Mouse (Mus musculus) MEL (cell line): ENCODE data around the gene Twnk. TPM values are rescaled to one million over a fixed set of nuclear protein-coding genes. Genes with fewer than 3 reads are reported as not detected.
A peak's percentile ranks its signal among the peaks of the same experiment; 100 is the strongest.

Source experiments
- DNase-seq: peaks from one replicate; pipeline ENCODE4 v3.0.0; 2011; ENCODE audit warnings: low read depth, low spot score
- H3K27ac ChIP-seq: 2 replicates; pipeline ENCODE4 v1.5.1; 2012; ENCODE audit warnings: low read depth, mild to moderate bottlenecking, control low read depth, low read length, moderate library complexity; ENCODE audit not compliant: control insufficient read depth
- H3K27me3 ChIP-seq, 2 experiments: fragments of 150-350 bp in 1 of 2; sonication (generic) in 1 of 2; 2 replicates each; pipeline ENCODE4 v1.6.1; 2012; ENCODE audit warnings: low read length in 2 of 2, mild to moderate bottlenecking in 2 of 2, improper control_type of control experiment in 1 of 2, moderate library complexity in 1 of 2; ENCODE audit not compliant: insufficient read depth in 2 of 2, control insufficient read depth in 1 of 2
- H3K36me3 ChIP-seq, 2 experiments: 2 replicates each; pipeline ENCODE4 v1.6.1; 2012 to 2014; ENCODE audit warnings: low read length in 2 of 2, improper control_type of control experiment in 1 of 2, inconsistent platforms in 1 of 2, mild to moderate bottlenecking in 1 of 2; ENCODE audit not compliant: insufficient read depth in 2 of 2, control insufficient read depth in 1 of 2
- H3K4me1 ChIP-seq, 2 experiments: fragments of 150-350 bp in 1 of 2; sonication (generic) in 1 of 2; 2 replicates each; pipeline ENCODE4 v1.6.1; 2012; ENCODE audit warnings: low read length in 2 of 2, improper control_type of control experiment in 1 of 2, mild to moderate bottlenecking in 1 of 2; ENCODE audit not compliant: insufficient read depth in 2 of 2, control insufficient read depth in 1 of 2
- H3K4me3 ChIP-seq, 2 experiments: fragments of 150-350 bp in 1 of 2; sonication (generic) in 1 of 2; 2 replicates each; pipeline ENCODE4 v1.5.1; 2012; ENCODE audit warnings: low read depth in 2 of 2, low read length in 2 of 2, mild to moderate bottlenecking in 2 of 2, moderate library complexity in 2 of 2, control low read depth in 1 of 2, improper control_type of control experiment in 1 of 2; ENCODE audit not compliant: control insufficient read depth in 1 of 2, insufficient read depth in 1 of 2
- H3K79me2 ChIP-seq: 2 replicates; pipeline ENCODE4 v1.6.1; 2012; ENCODE audit warnings: mild to moderate bottlenecking, low read length, moderate library complexity; ENCODE audit not compliant: control insufficient read depth, poor library complexity, insufficient read depth
- H3K9ac ChIP-seq: 2 replicates; pipeline ENCODE4 v1.6.1; 2012; ENCODE audit warnings: low read depth, mild to moderate bottlenecking, control low read depth, low read length, moderate library complexity; ENCODE audit not compliant: control insufficient read depth, poor library complexity, severe bottlenecking
- H3K9me3 ChIP-seq: fragments of 150-350 bp; sonication (generic); replicated peaks from 2 replicates; pipeline ENCODE4 v1.6.1; 2012; ENCODE audit warnings: mild to moderate bottlenecking, low read length, improper control_type of control experiment, moderate library complexity; ENCODE audit not compliant: insufficient read depth
- BHLHE40 ChIP-seq: IDR thresholded peaks from 2 replicates; pipeline ENCODE4 v1.6.1; 2012; ENCODE audit warnings: low read depth, mild to moderate bottlenecking, inconsistent platforms, low read length, improper control_type of control experiment, borderline replicate concordance
- CHD1 ChIP-seq: IDR thresholded peaks from 2 replicates; pipeline ENCODE4 v1.6.1; 2012; ENCODE audit warnings: low read depth, mild to moderate bottlenecking, inconsistent platforms, low read length, improper control_type of control experiment
- ETS1 ChIP-seq: IDR thresholded peaks from 2 replicates; pipeline ENCODE4 v1.6.1; 2012; ENCODE audit warnings: low read depth, mild to moderate bottlenecking, inconsistent platforms, low read length, improper control_type of control experiment, moderate library complexity
- GATA1 ChIP-seq: IDR thresholded peaks from 2 replicates; pipeline ENCODE4 v1.6.1; 2011; ENCODE audit warnings: low read depth, low read length, improper control_type of control experiment
- JUND ChIP-seq: IDR thresholded peaks from 2 replicates; pipeline ENCODE4 v1.6.1; 2011; ENCODE audit warnings: low read depth, mild to moderate bottlenecking, improper control_type of control experiment, low read length
- MAZ ChIP-seq: IDR thresholded peaks from 2 replicates; pipeline ENCODE4 v1.6.1; 2012; ENCODE audit warnings: low read depth, mild to moderate bottlenecking, inconsistent platforms, low read length, improper control_type of control experiment
- MXI1 ChIP-seq: IDR thresholded peaks from 2 replicates; pipeline ENCODE4 v1.6.1; 2011; ENCODE audit warnings: mild to moderate bottlenecking, low read depth, low read length, improper control_type of control experiment
- POLR2AphosphoS2 ChIP-seq: IDR thresholded peaks from 2 replicates; pipeline ENCODE4 v1.6.1; 2011; ENCODE audit warnings: low read length, improper control_type of control experiment
- POLR2AphosphoS5 ChIP-seq: IDR thresholded peaks from 2 replicates; pipeline ENCODE4 v1.6.1; 2012; ENCODE audit warnings: low read depth, borderline replicate concordance, mild to moderate bottlenecking, inconsistent platforms, low read length, moderate library complexity, mixed read lengths
- RAD21 ChIP-seq: IDR thresholded peaks from 2 replicates; pipeline ENCODE4 v1.6.1; 2011; ENCODE audit warnings: mild to moderate bottlenecking, low read depth, low read length, improper control_type of control experiment
- SMC3 ChIP-seq: IDR thresholded peaks from 2 replicates; pipeline ENCODE4 v1.6.1; 2011; ENCODE audit warnings: low read depth, low read length, improper control_type of control experiment
- TAL1 ChIP-seq: IDR thresholded peaks from 2 replicates; pipeline ENCODE4 v1.6.1; 2012; ENCODE audit warnings: mild to moderate bottlenecking, inconsistent platforms, low read length, moderate library complexity, mixed read lengths
- UBTF ChIP-seq: IDR thresholded peaks from 2 replicates; pipeline ENCODE4 v1.6.1; 2012; ENCODE audit warnings: low read depth, mild to moderate bottlenecking, inconsistent platforms, low read length, improper control_type of control experiment, moderate library complexity, borderline replicate concordance; ENCODE audit not compliant: insufficient read depth
- USF1 ChIP-seq: IDR thresholded peaks from 2 replicates; pipeline ENCODE4 v1.6.1; 2014; ENCODE audit warnings: low read depth, mild to moderate bottlenecking, inconsistent platforms, low read length, improper control_type of control experiment, moderate library complexity
- ZC3H11A ChIP-seq: IDR thresholded peaks from 2 replicates; pipeline ENCODE4 v1.6.1; 2012; ENCODE audit warnings: low read depth, mild to moderate bottlenecking, inconsistent platforms, low read length, improper control_type of control experiment
- ZKSCAN1 ChIP-seq: IDR thresholded peaks from 2 replicates; pipeline ENCODE4 v1.6.1; 2012; ENCODE audit warnings: low read depth, mild to moderate bottlenecking, inconsistent platforms, low read length, improper control_type of control experiment, moderate library complexity
- ZMIZ1 ChIP-seq: IDR thresholded peaks from 2 replicates; pipeline ENCODE4 v1.6.1; 2012; ENCODE audit warnings: low read depth, mild to moderate bottlenecking, inconsistent platforms, low read length, improper control_type of control experiment, moderate library complexity
- ZNF384 ChIP-seq: IDR thresholded peaks from 2 replicates; pipeline ENCODE4 v1.6.1; 2012; ENCODE audit warnings: low read depth, mild to moderate bottlenecking, inconsistent platforms, low read length, improper control_type of control experiment
- polyA plus RNA-seq, 2 experiments: library from polyadenylated mRNA; stranded (reverse) in 1 of 2; unstranded in 1 of 2; fragments of >175 nt in 1 of 2; fragments of >200 nt in 1 of 2; gene quantifications; 2 replicates each; pipeline versions ENCODE4 v1.2.1 to v1.2.4; 2012; ENCODE audit warnings: low replicate concordance in 2 of 2, low read depth in 1 of 2; ENCODE audit not compliant: insufficient read length in 2 of 2, insufficient read depth in 1 of 2, missing spikeins in 1 of 2
- total RNA-seq: library from RNA; depleted of rRNA; stranded (reverse); fragments of 300-350 nt; gene quantifications from 2 replicates; pipeline ENCODE4 v1.2.3, GENCODE M21; 2012

Twnk gene
- total and polyA plus RNA-seq, 3 experiments, result 37.5 to 55.6 TPM; not detected in 1

GRCm38 (mm10) chr19:44985159-44985988 is 20.1 kb upstream of the Twnk start:
- no peak for DNase-seq
- no peaks in the 10 kb centered on the region for H3K9me3 ChIP-seq
- no peak overlapping the region for H3K27ac ChIP-seq
- H3K79me2 ChIP-seq, result no peaks in the 10 kb centered on the region
- no peaks in the 10 kb centered on the region for H3K27me3 ChIP-seq
- peaks cover 3 to 8% of the 10 kb centered on the region in 2 experiments; a peak in 2 of 4 replicates for H3K4me1 ChIP-seq
- H3K36me3 ChIP-seq, result peaks cover 4% of the 10 kb centered on the region in 2 experiments; a peak in 3 of 4 replicates
- no peak overlapping the region for H3K9ac ChIP-seq
- TF ChIP-seq USF1 (peak; percentile 31; the same call in 1 of the 2 replicates), ZC3H11A (no peak)
- H3K4me3 ChIP-seq, result no peak overlapping the region

- no peaks in the 10 kb centered on the region for H3K79me2 ChIP-seq
- TF ChIP-seq BHLHE40 (no peak), GATA1 (no peak), POLR2AphosphoS5 (no peak), ZMIZ1 (no peak), SMC3 (no peak), ZKSCAN1 (no peak), TAL1 (no peak), POLR2AphosphoS2 (no peak), JUND (no peak)
- H3K4me1 ChIP-seq, result peaks cover 3 to 8% of the 10 kb centered on the region in 2 experiments; a peak in 2 of 4 replicates
- no peak overlapping the region for H3K9ac ChIP-seq
- no peaks in the 10 kb centered on the region for H3K27me3 ChIP-seq
- no peak overlapping the region for H3K4me3 ChIP-seq
- no peaks in the 10 kb centered on the region for H3K9me3 ChIP-seq
- no peak for DNase-seq
- H3K36me3 ChIP-seq, result peaks cover 4% of the 10 kb centered on the region in 2 experiments; a peak in 2 of 4 replicates
- no peak overlapping the region for H3K27ac ChIP-seq
These were observed 18.5 kb upstream of the Twnk start for GRCm38 (mm10) chr19:44987004-44987403.

- H3K9me3 ChIP-seq, result no peaks in the 10 kb centered on the region
- TF ChIP-seq POLR2AphosphoS2 (no peak), UBTF (no peak), ZNF384 (no peak), MAZ (no peak), MXI1 (no peak), RAD21 (no peak), CHD1 (no peak), ZMIZ1 (no peak), ETS1 (no peak)
- TF ChIP-seq, all 39 proteins: peak for 0
- no peaks in the 10 kb centered on the region for H3K27me3 ChIP-seq
- peaks cover 0 to 4% of the 10 kb centered on the region in 2 experiments; a peak in 1 of 4 replicates for H3K36me3 ChIP-seq
- no peak overlapping the region for H3K27ac ChIP-seq
- no peak overlapping the region for H3K4me3 ChIP-seq
- no peak for DNase-seq
- H3K4me1 ChIP-seq, result peaks cover 3 to 8% of the 10 kb centered on the region in 2 experiments; a peak in 2 of 4 replicates
- no peak overlapping the region for H3K9ac ChIP-seq
- no peaks in the 10 kb centered on the region for H3K79me2 ChIP-seq
These were observed 17.6 kb upstream of the Twnk start for GRCm38 (mm10) chr19:44987851-44988250.
